Mouse (Mus musculus) kidney, postnatal 25 days (tissue): Measurements from ENCODE around the gene Pabpn1l.
"Not testable (repeated sequence)": the region's sequence is repeated elsewhere in the genome, so short reads cannot be mapped to it uniquely, and the experiment has no call there.

ENCODE experiments used
- DNase-seq, 2 experiments: peaks; one replicate each; pipeline ENCODE4 v3.0.0; 2021; ENCODE audit warnings: mixed read lengths in 2 of 2

Pabpn1l gene

GRCm38 (mm10) chr8:122573577-122573976 is 49.0 kb downstream of the Pabpn1l start:
- DNase-seq = no peak

DNA sequence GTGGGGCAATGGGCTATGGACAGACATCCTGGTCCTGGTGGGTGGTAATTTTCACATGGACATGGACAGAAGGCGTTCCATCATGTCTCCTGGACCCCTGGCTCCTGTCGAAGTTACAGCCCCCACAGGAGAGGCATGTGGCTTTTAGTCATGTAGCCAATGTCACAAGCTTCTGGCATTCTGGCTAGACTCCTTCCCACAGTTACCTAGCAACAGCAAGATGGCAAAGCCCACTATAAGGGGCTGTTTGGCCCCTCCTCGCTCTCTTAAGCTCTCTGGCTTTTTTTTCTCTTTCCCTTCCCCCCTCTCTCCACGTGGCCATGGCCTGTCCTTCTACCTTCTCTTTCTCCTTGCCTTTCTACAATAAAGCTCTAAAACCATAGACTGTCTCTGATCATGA is 49.4 kb downstream of the Pabpn1l start:
- not testable (repeated sequence) for DNase-seq

DNA sequence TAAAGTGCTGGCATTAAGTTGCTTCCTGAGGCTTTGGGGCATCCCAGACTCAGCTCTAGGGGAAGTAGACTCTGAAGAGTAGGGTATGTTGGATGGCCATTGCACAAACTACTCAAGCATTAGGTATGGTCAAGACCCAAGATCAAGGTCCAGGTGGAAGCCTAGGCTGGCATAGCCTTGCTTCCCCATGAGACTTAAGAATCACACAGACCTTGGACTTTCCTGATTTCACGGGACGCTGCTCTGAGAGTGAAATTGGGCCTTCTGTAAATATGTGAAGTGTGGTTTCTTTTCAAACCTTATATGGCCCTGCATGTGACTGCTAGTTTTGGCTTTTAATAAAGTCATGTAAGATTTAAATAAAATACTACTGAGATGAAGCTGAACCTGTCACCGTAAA is 49.8 kb downstream of the Pabpn1l start:
- peak; percentile 40 to 73 for DNase-seq

- DNase-seq = no peak
Measured at GRCm38 (mm10) chr8:122571750-122572267, 50.7 kb downstream of the Pabpn1l start.

DNA sequence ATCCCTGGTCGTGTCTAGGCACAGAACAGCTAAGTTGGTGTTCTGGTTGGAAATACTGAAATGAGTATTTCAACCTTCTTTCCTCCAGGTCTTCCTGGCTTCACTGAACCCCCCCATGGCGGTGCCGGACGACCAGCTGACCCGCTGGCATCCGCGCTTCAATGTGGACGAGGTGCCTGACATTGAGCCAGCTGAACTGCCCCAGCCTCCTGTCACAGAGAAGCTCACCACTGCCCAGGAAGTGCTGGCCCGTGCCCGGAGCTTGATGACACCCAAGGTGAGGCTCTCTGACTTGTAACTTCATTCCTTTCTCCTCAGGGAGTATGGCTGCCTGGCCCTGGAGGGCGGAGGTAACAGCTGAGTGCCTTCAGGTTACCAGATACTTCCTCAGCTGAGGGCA is 51.4 kb downstream of the Pabpn1l start:
- DNase-seq = no peak

DNA sequence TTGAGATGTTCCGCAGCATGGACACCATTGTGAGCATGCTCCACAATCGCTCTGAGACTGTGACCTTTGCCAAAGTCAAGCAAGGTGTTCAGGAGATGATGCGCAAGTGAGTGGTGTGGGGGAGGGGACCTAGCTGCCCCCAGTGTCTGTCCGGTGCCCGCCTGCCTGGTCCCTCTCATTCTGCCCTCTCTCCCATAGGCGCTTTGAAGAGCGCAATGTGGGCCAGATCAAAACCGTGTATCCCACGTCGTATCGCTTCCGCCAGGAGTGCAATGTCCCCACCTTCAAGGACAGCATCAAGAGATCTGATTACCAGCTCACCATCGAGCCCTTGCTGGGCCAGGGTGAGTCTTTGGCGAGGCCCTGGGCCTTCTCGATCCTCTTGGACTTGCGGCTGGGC is 52.5 kb downstream of the Pabpn1l start:
- DNase-seq = no peak
